Mouse (Mus musculus) brain, adult 10 weeks (tissue): ENCODE data around the gene Tmsb15l. TPM values are rescaled to one million over a fixed set of nuclear protein-coding genes. Genes with fewer than 3 reads are reported as not detected.

ENCODE experiments used
- polyA plus RNA-seq: library from polyadenylated mRNA; stranded (reverse); fragments of 350-450 nt; fragmentation: Illumina TruSeq; extraction: RNeasy Lipid Tissue Mini Kit (QIAGEN cat#74804); gene quantifications from one replicate; pipeline ENCODE4 v1.2.3, GENCODE M21; 2015; ENCODE audit warnings: low read depth, low replicate concordance

Tmsb15l gene
- polyA plus RNA-seq: 8.4 TPM

GRCm38 (mm10) chrX:136976424-136977084 lies at the start of gene Tmsb15l, which contains the start of gene Tmsb15b1:
Tmsb15l (minus strand) TSS chrX:136976869.
Tmsb15b1 (minus strand) TSS chrX:136976874.

GRCm38 (mm10) chrX:136992978-136993547 lies 16.4 kb upstream of the Tmsb15l start, which contains the start of gene Zcchc18:
Zcchc18 (plus strand) TSS chrX:136993155.

GRCm38 (mm10) chrX:136975397-136975796 lies 1.3 kb downstream of the Tmsb15l start, which contains the start of gene Tmsb15b2:
Tmsb15b2 (minus strand) TSS chrX:136975497.

DNA sequence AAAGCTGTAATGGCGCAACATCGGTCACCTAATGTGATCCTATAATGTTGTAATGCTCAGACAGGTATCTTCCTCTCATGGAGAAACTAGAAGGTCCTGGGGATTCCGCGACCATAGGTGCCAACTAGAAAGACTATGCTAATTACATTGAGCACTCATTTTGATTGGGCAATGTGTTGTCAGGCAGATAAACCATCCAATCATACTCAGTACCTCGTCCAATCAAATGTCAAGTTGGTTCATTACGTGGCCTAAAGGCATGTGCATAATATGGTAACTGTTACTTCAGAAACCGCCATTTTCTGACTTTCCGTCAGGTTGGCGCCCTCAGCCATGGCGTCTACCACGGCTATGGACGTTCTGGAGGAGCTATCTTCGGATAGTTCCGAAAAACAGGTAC lies 49.6 kb downstream of the Tmsb15l start, which contains the start of gene H2bfm:
Gene H2bfm (plus strand): TSS at position 295 of the 400 bp plus-strand sequence.

Other genes with a start within 250 kb of the Tmsb15l start
- gene Morf4l2, start 233.2 kb downstream of the Tmsb15l start, polyA plus RNA-seq: 361 TPM
- gene Glra4, start 196.7 kb downstream of the Tmsb15l start, polyA plus RNA-seq: not detected
- 1,949 TPM for gene Plp1, start 154.2 kb downstream of the Tmsb15l start, polyA plus RNA-seq
- 24.7 TPM for gene Rab9b, start 108.1 kb downstream of the Tmsb15l start, polyA plus RNA-seq
- gene H2bfm, start 49.5 kb downstream of the Tmsb15l start, polyA plus RNA-seq: not detected
- gene Tmsb15b2, start 1.4 kb downstream of the Tmsb15l start, polyA plus RNA-seq: 51.5 TPM
- 23.4 TPM for gene Tmsb15b1, start within 50 bp of the Tmsb15l start, polyA plus RNA-seq
- gene Zcchc18, start 16.3 kb upstream of the Tmsb15l start, polyA plus RNA-seq: 344 TPM
- 15.7 TPM for gene Slc25a53, start 61.4 kb upstream of the Tmsb15l start, polyA plus RNA-seq
- 4.8 TPM for gene Fam199x, start 72.7 kb upstream of the Tmsb15l start, polyA plus RNA-seq
- not detected for gene Esx1, start 145.2 kb upstream of the Tmsb15l start, polyA plus RNA-seq